ENCODE assay signal across 1 mouse cellular context in the genomic region with DNA sequence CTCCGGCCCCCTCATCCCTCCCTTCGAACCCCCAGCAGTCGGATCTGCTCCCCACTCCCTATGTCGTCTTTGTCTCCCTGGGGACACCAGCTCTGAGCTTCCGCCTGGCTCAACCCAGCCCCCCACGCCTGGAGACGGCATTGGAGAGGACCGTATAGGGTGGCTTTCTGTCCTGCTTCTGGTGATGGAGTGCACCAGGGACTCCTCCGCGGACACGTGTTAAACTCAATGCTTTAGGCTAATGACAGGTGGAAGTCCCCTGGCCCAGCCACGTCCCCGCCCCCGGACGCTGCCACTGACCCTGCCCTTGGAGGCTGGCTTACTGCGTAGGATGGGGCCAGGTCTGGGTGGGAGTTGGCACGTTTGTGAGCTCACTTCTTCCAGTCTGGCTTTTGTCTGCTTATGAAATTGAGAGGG.
TF ChIP-seq lines count a peak whose summit lies in the region.

No protein-coding gene starts in this region.

TF ChIP-seq in MEL, 35 proteins besides CTCF, POLR2A, EP300 and RAD21:
- TF ChIP-seq MAFK (IDR thresholded peaks at IDR 0.05; ENCODE audit: borderline replicate concordance, low read depth, low read length) (peak; percentile 23; the same call in 1 of the 2 replicates), POLR2AphosphoS2 (IDR thresholded peaks at IDR 0.05; ENCODE audit: low read length) (no peak; the same call in 1 of the 2 replicates), MXI1 (IDR thresholded peaks at IDR 0.05; ENCODE audit: low read depth, low read length) (peak; percentile 50; the same call in 1 of the 2 replicates), NELFE (IDR thresholded peaks at IDR 0.05; ENCODE audit: low read depth, low read length) (no peak), BHLHE40 (IDR thresholded peaks at IDR 0.05; ENCODE audit: borderline replicate concordance, low read depth, low read length) (peak; percentile 31; the same call in 1 of the 2 replicates), CHD1 (IDR thresholded peaks at IDR 0.05; ENCODE audit: low read depth, low read length) (peak; percentile 92), RCOR1 (IDR thresholded peaks at IDR 0.05; ENCODE audit: low read depth, low read length) (no peak), TCF12 (IDR thresholded peaks at IDR 0.05; ENCODE audit: low read depth, low read length) (0 out of 2 replicates have a peak, but pooled peaks have one; percentile 10), MAX (IDR thresholded peaks at IDR 0.05; ENCODE audit: low read length) (peak; percentile 78)
